Mouse (Mus musculus) cortical plate, adult 2 months (tissue): ENCODE measurements around the gene Gm28891. TPM values are rescaled to one million over a fixed set of nuclear protein-coding genes. Genes with fewer than 3 reads are reported as not detected.
"Not testable (repeated sequence)": the region's sequence is repeated elsewhere in the genome, so short reads cannot be mapped to it uniquely, and the experiment has no call there.

Experiments used
- H3K27ac ChIP-seq: fragments of 200-500 bp; 2 replicates; pipeline ENCODE4 v1.5.1; 2012; ENCODE audit warnings: low read length, control low read depth, inconsistent platforms; ENCODE audit not compliant: insufficient read depth
- H3K4me1 ChIP-seq: fragments of 200-500 bp; 2 replicates; pipeline ENCODE4 v1.6.1; 2011; ENCODE audit warnings: low read length; ENCODE audit not compliant: control insufficient read depth, insufficient read depth
- H3K4me3 ChIP-seq: fragments of 200-500 bp; 2 replicates; pipeline ENCODE4 v1.5.1; 2011; ENCODE audit warnings: mild to moderate bottlenecking, low read length, control low read depth; ENCODE audit not compliant: insufficient read depth
- polyA plus RNA-seq: library from polyadenylated mRNA; depleted of rRNA; stranded (reverse); fragments of >200 nt; gene quantifications from 2 replicates; pipeline ENCODE4 v1.2.3, GENCODE M21; 2012; rRNA removed

Gm28891 gene
- not detected in 2 replicates for polyA plus RNA-seq

- not testable (repeated sequence) for H3K4me1 ChIP-seq, H3K4me3 ChIP-seq, H3K27ac ChIP-seq
These were observed at the start of gene Gm28891 for GRCm38 (mm10) chrY:60240902-60241301. Gm28891 (plus strand) TSS chrY:60241202.
